Mouse (Mus musculus) cerebellum, adult 18-20 months (tissue): ENCODE data around the gene Rab12.
A peak's percentile ranks its signal among the peaks of the same experiment; 100 is the strongest.

Experiments used
- DNase-seq, 2 experiments: peaks; one replicate each; pipeline ENCODE4 v3.0.0; 2021

Gene Rab12

GRCm38 (mm10) chr17:66447007-66447312 is 72.6 kb downstream of the Rab12 start:
- peak; percentile 54 to 64 for DNase-seq

- DNase-seq, result peak; percentile 58 to 60
Observed at GRCm38 (mm10) chr17:66446196-66447006, 73.1 kb downstream of the Rab12 start.
